8 mouse cellular contexts compared by ENCODE assay signal in the genomic region with DNA sequence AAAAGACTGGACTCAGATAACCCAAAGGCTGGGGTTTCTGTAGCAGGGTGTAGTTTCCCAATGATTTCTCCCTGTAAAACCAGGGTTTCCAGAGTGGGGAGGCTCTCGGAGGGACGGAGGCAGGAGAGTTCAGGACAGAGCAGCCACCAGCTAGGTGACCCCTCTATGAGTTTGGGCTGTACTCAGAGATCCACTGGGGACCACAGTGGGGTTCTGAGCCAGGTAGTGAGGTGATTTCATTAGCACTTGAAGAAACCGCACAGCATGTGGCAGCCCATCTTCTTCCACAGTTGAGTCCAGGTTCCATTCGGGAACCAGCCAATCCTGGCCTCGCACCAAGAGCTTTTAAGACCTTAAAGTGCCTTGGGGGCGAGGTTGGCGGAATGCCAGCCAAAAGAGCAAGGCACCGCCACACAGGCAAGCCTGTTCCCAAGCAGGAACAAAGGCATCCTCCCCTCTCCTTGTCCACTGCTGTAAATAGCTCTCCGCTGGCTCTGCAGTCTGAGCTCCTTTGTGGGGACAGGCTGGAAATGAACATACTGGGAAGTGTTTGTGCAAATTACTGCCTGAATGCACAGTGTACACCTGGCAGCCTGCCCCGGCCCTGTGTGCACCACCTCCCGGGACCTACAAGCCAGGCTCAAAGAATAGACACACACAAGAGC. TPM values are rescaled to one million over a fixed set of nuclear protein-coding genes. Genes with fewer than 3 reads are reported as not detected.
A peak's percentile ranks its signal among the peaks of the same experiment; 100 is the strongest.
DNase-seq lines count a peak whose midpoint lies in the region; ATAC-seq and TF ChIP-seq lines count a peak whose summit lies in the region.

No protein-coding gene starts in this region.

- TF ChIP-seq EP300 in heart, postnatal 0 days (IDR thresholded peaks at IDR 0.05; ENCODE audit: low read depth): no peak
- no peak for TF ChIP-seq EP300 in lung, postnatal 0 days (IDR thresholded peaks at IDR 0.05)

- peak overlapping the region; percentile 80 for H3K27ac ChIP-seq in embryonic facial prominence, embryonic 13.5 days
- H3K27ac ChIP-seq in heart, postnatal 0 days (ENCODE audit: low read depth): peak overlapping the region; percentile 44
- no peak overlapping the region for H3K27ac ChIP-seq in lung, postnatal 0 days (ENCODE audit: low read length)

- H3K9ac ChIP-seq in embryonic facial prominence, embryonic 13.5 days: peak overlapping the region; percentile 45; the same call in 1 of the 2 replicates
- H3K9ac ChIP-seq in heart, postnatal 0 days (replicated peaks; ENCODE audit: low read depth, low read length): no peak overlapping the region
- H3K9ac ChIP-seq in lung, postnatal 0 days (replicated peaks; ENCODE audit: low read depth): no peak overlapping the region

- H3K36me3 ChIP-seq in embryonic facial prominence, embryonic 13.5 days: no peaks in the 10 kb centered on the region
- H3K36me3 ChIP-seq in heart, postnatal 0 days (replicated peaks; ENCODE audit: control insufficient read depth, insufficient read depth, low read length): no peaks in the 10 kb centered on the region
- no peaks in the 10 kb centered on the region for H3K36me3 ChIP-seq in lung, postnatal 0 days (ENCODE audit: insufficient read depth, low read length)

- peaks cover 17% of the 10 kb centered on the region for H3K4me1 ChIP-seq in embryonic facial prominence, embryonic 13.5 days
- H3K4me1 ChIP-seq in heart, postnatal 0 days (ENCODE audit: control insufficient read depth, insufficient read depth): peaks cover 15% of the 10 kb centered on the region
- no peaks in the 10 kb centered on the region for H3K4me1 ChIP-seq in lung, postnatal 0 days (ENCODE audit: insufficient read depth, low read depth, low read length)

- no peaks in the 10 kb centered on the region for H3K27me3 ChIP-seq in embryonic facial prominence, embryonic 13.5 days
- no peaks in the 10 kb centered on the region for H3K27me3 ChIP-seq in heart, postnatal 0 days (ENCODE audit: control insufficient read depth, insufficient read depth, low read length)
- no peaks in the 10 kb centered on the region for H3K27me3 ChIP-seq in lung, postnatal 0 days (replicated peaks; ENCODE audit: insufficient read depth, low read length)

- H3K9me3 ChIP-seq in embryonic facial prominence, embryonic 13.5 days: no peaks in the 10 kb centered on the region
- H3K9me3 ChIP-seq in heart, postnatal 0 days (replicated peaks; ENCODE audit: control insufficient read depth, low read length): no peaks in the 10 kb centered on the region
- H3K9me3 ChIP-seq in lung, postnatal 0 days (ENCODE audit: low read length): no peaks in the 10 kb centered on the region

- no peak overlapping the region for H3K4me3 ChIP-seq in embryonic facial prominence, embryonic 13.5 days
- no peak overlapping the region for H3K4me3 ChIP-seq in heart, postnatal 0 days (ENCODE audit: low read depth, low read length)
- H3K4me3 ChIP-seq in lung, postnatal 0 days (ENCODE audit: low read depth, low read length): no peak overlapping the region

- peak overlapping the region; percentile 7 for H3K4me2 ChIP-seq in embryonic facial prominence, embryonic 13.5 days
- peak overlapping the region; percentile 5; the same call in 1 of the 2 replicates for H3K4me2 ChIP-seq in heart, postnatal 0 days (ENCODE audit: low read depth, low read length)
- 0 out of 2 replicates have a peak overlapping the region, but pooled peaks have one; percentile 8 for H3K4me2 ChIP-seq in lung, postnatal 0 days (replicated peaks; ENCODE audit: low read depth, low read length)

- peak; percentile 73 for ATAC-seq in embryonic facial prominence, embryonic 13.5 days (ENCODE audit: insufficient number of reproducible peaks, insufficient read depth, low FRiP score, low TSS enrichment, low read depth)
- ATAC-seq in heart, postnatal 0 days (ENCODE audit: insufficient read depth, low read depth): peak; percentile 77
- ATAC-seq in lung, postnatal 0 days: peak; percentile 37; the same call in 1 of the 2 replicates

- peak; percentile 56 for DNase-seq in embryo, embryonic 11 days
- no peak for DNase-seq in embryo, embryonic 10 days (ENCODE audit: low spot score)
- peak; percentile 62 for DNase-seq in heart, postnatal 0 days (ENCODE audit: low spot score)
- DNase-seq in kidney, postnatal 36 days: peak; percentile 49 to 69
- peak; percentile 44 for DNase-seq in lung, postnatal 0 days (ENCODE audit: low spot score)
- DNase-seq in right cerebral cortex, postnatal 14 days: peak; percentile 71
- DNase-seq in adipocyte (ENCODE audit: low spot score): no peak

- TF ChIP-seq CTCF in heart, postnatal 0 days (IDR thresholded peaks at IDR 0.05; ENCODE audit: low read depth): no peak
- no peak for TF ChIP-seq CTCF in lung, postnatal 0 days (IDR thresholded peaks at IDR 0.05)

- WGBS in embryonic facial prominence, embryonic 13.5 days: 21% methylated on average over 11 of the region's 11 CpGs
- 10% methylated on average over 11 of the region's 11 CpGs for WGBS in heart, postnatal 0 days
- WGBS in lung, postnatal 0 days: 23% methylated on average over 11 of the region's 11 CpGs

RNA-seq across cellular contexts. Expression of gene Abat, which starts 10.4 kb away (rescaled TPM):
- polyA plus RNA-seq in embryonic facial prominence, embryonic 13.5 days (2015; fragmentation: Nextera tagmentation; extraction: Ambion mirVana): 24.8 and 25.2 TPM in 2 replicates
- total RNA-seq in heart, postnatal 0 days (2014; rRNA removed; ENCODE audit: low replicate concordance): 15.8 and 28.8 TPM in 2 replicates
- polyA plus RNA-seq in heart, postnatal 0 days (2015; fragmentation: Nextera tagmentation; extraction: Ambion mirVana): 9.9 TPM in 2 replicates
- polyA plus RNA-seq in lung, postnatal 0 days (2015; fragmentation: Nextera tagmentation; extraction: Ambion mirVana): 4.2 and 5.2 TPM in 2 replicates

RNA-seq across cellular contexts. Expression of gene Mettl22, which starts 53.0 kb away (rescaled TPM):
- polyA plus RNA-seq in embryonic facial prominence, embryonic 13.5 days (2015; fragmentation: Nextera tagmentation; extraction: Ambion mirVana): 16.4 and 18.0 TPM in 2 replicates
- 26.4 and 78.3 TPM in 2 replicates for total RNA-seq in heart, postnatal 0 days (2014; rRNA removed; ENCODE audit: low replicate concordance)
- polyA plus RNA-seq in heart, postnatal 0 days (2015; fragmentation: Nextera tagmentation; extraction: Ambion mirVana): 38.7 and 43.4 TPM in 2 replicates
- polyA plus RNA-seq in lung, postnatal 0 days (2015; fragmentation: Nextera tagmentation; extraction: Ambion mirVana): 8.6 and 11.5 TPM in 2 replicates

Comparison
In these comparisons a context has a peak if more than half of its experiments do, and no peak if none do; other contexts are left out.
1. DNase-seq: peak in embryo, embryonic 11 days (single experiment), heart, postnatal 0 days (single experiment), kidney, postnatal 36 days (2 of 2), lung, postnatal 0 days (single experiment) and right cerebral cortex, postnatal 14 days (single experiment); none in embryo, embryonic 10 days (single experiment) and adipocyte (single experiment).
2. Peak in every context shown above with its lines, with median percentiles within 50 percentile points of each other: ATAC-seq and H3K4me2 ChIP-seq.